Mouse (Mus musculus) megakaryocyte, embryonic 14.5 days (primary cell): ENCODE measurements around the gene Olfr654.

ENCODE experiments used
- FLI1 ChIP-seq: IDR thresholded peaks from 2 replicates; pipeline ENCODE4 v1.6.1; 2012; ENCODE audit warnings: low read length, inconsistent platforms, mixed read lengths
- GATA1 ChIP-seq: IDR thresholded peaks from 3 replicates; pipeline ENCODE4 v1.6.1; 2012; ENCODE audit warnings: mixed read lengths, low read length, inconsistent platforms, borderline replicate concordance

DNA sequence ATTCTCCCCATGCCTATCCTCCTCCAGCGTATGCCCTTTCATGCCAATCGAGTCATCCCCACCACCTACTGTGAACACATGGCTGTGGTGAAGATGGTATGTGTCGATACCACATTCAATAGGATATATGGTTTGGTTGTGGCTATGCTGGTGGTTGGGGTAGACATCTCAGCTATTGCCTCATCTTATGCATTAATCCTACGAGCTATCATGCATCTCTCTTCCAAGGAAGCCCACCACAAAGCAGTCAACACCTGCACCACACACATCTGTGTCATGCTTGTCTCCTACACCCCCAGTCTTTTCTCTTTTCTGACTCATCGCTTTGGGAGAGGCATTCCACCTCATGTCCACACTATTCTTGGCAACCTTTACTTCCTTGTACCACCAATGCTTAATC, 1.4 kb downstream of the Olfr654 start:
- no peak for TF ChIP-seq GATA1
- TF ChIP-seq FLI1, result no peak
